Mouse (Mus musculus) megakaryocyte, adult 5-6 weeks (primary cell): Measurements from ENCODE around the gene Tspyl3. TPM values are rescaled to one million over a fixed set of nuclear protein-coding genes. Genes with fewer than 3 reads are reported as not detected.
A peak's percentile ranks its signal among the peaks of the same experiment; 100 is the strongest.
"Not testable (repeated sequence)": the region's sequence is repeated elsewhere in the genome, so short reads cannot be mapped to it uniquely, and the experiment has no call there.

ENCODE experiments used
- ATAC-seq: 2 replicates; pipeline ENCODE4 v1.8.0; 2016; ENCODE audit warnings: mild to moderate bottlenecking, inconsistent platforms; ENCODE audit not compliant: poor library complexity, severe bottlenecking
- total RNA-seq, 2 experiments: library from RNA; stranded (forward) in 1 of 2; stranded (reverse) in 1 of 2; fragments of 153-499, 151-499 nt in 1 of 2; fragments of 221-1000, 200-1000 nt in 1 of 2; gene quantifications; 2 replicates each; pipeline versions ENCODE4 v1.2.3 to v1.2.4; 2015 to 2017

The Tspyl3 gene
- total RNA-seq (2015) = 5.6 and 6.2 TPM in 2 replicates
- total RNA-seq (2017) = 4.0 and 6.5 TPM in 2 replicates

DNA sequence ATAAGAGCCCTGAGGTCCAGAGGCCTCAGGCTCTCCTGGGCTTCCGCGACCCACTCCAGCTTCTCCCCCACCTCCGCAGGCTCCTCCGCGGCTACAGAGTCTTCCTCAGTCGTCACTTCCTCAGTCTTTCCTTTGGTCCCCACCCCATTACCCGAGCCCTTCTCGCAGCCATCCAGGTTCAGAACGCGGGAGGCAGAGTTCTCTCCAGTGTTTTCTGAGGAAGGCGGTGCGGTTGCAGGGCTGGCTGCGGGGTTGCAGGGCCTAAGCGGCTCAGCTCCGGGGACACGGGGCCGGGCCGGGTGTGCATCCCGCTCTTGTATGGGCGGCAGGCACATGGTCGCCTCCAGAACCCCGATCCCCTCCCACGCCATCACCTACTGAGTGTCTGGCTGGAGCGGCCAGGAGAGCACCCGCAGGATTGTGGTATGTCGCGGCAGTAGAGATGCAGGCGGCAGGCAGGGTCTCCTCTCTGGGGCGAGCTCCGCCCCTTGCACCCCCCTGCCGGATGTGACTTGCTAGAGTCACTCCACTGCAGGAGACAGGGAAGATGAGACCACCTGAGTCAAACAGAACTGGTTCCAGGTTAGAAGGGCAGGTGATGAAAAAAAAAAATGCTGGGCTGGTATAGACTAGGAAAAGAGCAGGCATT is at the start of gene Tspyl3:
TSS of gene Tspyl3 (minus strand) at position 496 of the 649 bp plus-strand sequence.
- peak; percentile 83 for ATAC-seq

DNA sequence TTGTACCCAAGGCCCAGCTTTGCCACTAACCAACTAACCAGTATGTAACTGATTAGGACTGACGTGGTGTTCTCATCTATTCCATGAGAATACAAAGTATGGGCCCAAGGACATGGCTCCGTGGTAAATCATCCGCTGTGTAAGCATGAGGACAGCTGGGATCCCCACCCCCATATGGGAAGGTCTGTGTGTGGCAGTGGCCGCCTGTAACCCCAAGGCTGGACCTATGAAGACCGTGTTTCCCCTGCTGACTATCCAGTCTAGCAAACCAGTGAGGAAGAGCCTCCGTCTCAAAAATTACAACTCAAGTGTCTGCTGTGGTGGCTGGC is 49.6 kb upstream of the Tspyl3 start:
- no peak for ATAC-seq

DNA sequence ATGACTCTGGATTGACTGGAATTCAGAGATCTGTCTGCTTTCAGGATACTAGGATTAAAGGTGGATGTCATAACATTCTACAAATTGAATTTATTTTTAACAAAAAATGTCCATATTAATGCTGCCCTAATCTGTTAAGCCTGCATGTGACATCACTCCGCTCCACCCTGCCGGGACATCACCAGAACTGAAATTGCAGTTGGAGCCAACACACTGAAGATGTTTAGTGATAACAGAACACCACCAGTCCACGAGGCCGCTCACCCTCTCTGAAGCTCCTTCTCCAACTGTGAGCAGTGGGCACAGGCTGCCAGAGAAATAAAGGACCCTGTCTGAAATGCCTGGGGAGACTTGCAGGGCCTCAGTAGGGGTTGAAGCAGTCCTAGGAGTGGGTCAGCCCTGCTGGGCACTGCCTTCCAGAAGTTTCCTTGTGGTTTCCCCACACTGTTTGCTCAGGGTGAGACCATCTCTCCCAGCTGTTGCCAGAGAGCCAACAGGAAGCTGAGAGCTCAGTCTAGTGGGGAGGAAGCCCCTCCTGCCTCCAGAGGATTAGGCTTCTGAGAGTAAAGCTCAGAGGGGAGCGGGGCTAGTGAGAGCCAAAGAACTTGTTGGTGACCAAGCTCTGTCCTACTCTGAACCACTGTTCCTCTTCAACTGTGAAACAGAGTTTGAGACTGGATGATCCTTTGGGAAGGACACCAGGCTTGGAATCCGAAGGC is 49.1 kb upstream of the Tspyl3 start:
- ATAC-seq = not testable (repeated sequence)

DNA sequence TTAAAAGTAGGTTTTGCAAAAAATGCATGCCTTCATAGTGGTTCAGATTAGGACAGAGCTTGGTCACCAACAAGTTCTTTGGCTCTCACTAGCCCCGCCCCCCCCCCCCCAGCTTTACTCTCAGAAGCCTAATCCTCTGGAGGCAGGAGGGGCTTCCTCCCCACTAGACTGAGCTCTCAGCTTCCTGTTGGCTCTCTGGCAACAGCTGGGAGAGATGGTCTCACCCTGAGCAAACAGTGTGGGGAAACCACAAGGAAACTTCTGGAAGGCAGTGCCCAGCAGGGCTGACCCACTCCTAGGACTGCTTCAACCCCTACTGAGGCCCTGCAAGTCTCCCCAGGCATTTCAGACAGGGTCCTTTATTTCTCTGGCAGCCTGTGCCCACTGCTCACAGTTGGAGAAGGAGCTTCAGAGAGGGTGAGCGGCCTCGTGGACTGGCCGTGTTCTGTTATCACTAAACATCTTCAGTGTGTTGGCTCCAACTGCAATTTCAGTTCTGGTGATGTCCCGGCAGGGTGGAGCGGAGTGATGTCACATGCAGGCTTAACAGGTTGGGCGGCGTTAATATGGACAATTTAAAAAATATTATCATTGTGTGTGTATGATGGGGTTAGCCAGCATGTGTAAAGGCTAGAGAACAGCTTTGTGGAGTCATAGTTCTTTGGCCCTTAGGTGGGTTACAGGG is 45.1 kb upstream of the Tspyl3 start:
- ATAC-seq = peak; percentile 38

DNA sequence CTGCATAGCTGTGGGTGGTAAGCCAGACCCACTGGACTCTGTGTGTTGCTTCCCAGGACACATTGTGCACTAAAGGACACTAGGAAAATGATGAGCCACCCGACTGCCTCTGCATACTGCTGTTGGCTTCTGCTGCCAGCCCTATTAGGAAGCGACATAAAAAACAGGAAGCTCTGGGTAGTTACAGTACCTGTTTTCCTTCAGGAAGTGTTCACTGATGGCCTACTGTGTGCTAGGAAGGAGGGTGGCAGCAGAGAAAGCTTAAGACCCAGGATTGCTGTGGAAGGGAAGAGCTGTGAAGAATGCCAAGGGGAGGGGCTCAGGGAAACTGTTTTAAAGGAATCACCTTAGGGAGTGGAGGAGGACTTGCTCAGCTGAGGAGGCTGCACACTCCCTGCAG is 42.1 kb upstream of the Tspyl3 start:
- peak; percentile 61 for ATAC-seq

DNA sequence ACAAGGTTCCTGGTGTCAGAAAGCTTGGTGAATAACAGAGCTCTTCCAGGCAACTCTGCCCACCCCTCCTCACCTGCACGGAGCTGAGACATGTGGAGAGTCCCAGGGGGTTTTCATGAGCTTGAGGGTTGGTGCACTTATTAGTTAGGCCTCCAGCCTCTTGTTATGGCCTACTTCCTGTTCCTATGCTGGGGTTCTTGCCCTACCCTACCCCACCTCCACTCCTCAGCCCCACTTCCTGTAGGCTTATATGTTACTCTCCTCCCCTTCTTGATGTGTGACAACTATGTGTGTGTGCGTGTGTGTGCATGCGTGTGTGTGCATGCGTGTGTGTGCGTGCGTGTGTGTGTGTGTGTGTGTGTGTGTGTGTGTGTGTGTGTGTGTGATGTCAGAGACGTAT is 37.8 kb upstream of the Tspyl3 start:
- peak; percentile 67 for ATAC-seq

DNA sequence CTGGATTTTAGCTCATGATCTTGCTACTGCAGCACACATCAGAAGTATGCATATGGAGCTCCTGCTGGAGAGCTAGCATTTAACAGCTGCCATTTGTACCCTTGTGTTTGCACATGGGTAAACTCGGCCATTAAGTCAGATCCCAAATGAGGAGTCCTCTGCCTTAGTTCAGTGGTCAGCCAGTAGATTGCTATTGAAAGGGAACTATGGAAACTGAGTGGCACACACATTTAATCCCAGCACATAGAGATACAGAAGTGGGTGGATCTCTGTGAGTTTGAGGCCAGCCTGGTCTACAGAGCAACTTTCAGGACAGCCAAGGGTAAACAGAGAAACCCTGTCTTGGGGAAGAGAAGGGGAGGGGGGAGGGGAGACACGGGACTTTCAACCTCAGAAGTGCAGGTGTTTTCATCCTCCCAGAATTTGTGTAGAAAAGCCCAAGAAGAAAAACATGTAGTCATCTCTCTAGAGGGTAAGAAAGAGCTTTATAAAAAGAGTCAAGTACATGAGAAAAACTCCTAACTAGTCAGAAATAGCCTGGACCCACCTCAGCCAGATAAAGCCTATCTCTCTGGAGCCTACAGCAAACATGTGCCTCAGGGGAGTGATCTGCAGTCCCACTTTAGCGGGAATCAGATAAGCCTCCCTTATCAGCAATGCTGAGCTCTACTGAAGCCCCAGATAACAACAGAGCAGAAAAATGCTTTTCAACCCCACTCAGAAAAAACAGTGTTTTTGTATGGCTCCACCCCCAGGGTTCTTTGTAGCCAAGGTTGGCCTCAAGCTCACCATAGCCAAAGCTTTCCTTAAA is 34.8 kb upstream of the Tspyl3 start:
- peak; percentile 19; the same call in 1 of the 2 replicates for ATAC-seq

DNA sequence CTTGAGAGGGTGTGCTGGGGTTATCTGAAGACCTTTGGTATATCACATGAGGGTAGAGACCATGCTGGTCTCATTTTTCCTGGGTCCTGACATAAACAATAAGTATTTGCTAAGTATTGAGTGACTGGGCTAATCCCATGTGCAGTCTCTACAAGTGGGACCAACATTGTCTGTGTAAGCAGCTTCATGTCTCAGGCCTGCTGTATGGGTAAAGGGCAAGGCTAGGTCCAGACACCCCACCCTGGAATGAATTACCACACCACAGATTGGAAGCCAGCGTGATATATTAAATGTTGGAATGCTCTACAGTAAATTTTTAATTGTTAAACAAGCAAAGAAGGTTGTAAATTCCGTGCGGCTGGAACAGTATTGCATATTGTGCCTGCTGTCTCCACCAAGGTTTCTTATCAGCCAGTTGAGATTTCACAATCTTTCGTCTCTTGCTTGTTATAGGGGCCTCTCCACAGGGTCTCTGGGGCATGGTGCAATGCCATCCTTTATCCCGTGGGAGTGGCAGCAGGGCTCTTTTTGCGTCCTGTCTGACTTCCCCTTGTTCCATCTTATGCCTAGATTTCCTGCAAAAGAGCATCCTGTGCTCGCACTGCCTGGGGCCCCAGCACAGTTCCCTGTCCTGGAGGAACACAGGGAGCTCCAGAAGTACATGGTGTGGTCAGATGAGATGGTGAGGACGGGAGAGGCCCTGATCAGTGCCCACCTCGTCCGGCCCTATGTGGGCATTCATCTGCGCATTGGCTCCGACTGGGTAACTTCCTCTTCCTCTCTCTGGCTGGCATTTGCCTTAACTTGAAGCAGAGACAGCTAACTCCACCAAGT is 34.0 kb upstream of the Tspyl3 start:
- peak; percentile 86 for ATAC-seq

DNA sequence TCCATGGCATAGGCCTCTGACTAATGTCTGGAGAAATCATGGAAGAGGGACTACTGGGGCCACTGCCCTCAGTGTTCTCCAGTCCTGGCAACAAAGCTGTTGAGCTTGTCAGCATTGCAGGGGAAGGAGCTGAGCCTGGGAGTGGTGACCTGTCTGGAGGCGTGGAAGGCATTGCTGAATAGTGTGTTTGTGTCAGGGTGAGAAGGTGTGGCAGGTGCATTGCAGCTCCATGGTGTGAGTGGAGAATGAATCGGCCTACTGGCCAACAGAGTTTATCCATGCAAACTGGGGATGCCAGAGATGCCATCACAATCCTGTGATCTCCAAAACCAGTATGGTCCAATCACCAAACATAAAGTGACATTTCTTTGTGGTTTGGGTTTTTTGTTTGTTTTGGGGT is 31.4 kb upstream of the Tspyl3 start:
- no peak for ATAC-seq

DNA sequence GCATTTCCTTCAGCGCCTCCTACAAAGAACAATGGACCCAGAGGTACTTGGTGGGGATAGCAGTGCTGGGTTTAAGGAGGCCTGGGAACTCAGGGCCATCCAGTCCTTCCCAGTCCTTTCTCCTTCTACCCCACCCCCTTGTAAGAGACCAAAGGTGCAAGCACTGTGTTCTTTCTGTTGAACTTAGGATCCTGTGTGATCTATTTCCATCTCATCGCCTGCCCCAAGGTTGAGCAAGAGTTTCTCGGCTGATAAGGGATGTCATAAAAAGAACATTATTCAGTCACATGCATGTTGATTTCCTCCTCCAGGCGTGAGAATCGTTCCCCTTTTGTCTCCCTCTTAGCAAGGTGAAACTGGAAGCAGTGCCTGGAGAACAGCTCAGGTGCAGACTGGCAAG is 24.5 kb upstream of the Tspyl3 start:
- no peak for ATAC-seq

DNA sequence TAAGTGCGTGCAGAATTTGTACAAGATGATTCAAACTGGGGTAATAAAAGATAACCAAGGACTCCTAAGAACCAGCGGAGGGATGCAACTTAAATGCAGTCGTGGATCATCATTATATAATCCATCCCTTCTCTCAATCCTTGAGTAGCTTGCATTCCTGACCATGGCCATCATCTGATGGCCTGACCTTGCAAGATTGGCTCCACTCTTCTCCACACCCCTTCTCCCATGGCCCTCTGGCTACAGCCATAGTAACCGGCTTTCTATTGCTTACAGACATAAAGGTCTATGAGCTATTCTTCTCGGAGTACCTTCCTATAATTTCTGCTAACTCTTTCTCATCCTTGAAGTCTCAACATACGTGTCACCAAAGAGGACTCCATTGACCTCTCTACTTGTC is 16.9 kb upstream of the Tspyl3 start:
- ATAC-seq = no peak

DNA sequence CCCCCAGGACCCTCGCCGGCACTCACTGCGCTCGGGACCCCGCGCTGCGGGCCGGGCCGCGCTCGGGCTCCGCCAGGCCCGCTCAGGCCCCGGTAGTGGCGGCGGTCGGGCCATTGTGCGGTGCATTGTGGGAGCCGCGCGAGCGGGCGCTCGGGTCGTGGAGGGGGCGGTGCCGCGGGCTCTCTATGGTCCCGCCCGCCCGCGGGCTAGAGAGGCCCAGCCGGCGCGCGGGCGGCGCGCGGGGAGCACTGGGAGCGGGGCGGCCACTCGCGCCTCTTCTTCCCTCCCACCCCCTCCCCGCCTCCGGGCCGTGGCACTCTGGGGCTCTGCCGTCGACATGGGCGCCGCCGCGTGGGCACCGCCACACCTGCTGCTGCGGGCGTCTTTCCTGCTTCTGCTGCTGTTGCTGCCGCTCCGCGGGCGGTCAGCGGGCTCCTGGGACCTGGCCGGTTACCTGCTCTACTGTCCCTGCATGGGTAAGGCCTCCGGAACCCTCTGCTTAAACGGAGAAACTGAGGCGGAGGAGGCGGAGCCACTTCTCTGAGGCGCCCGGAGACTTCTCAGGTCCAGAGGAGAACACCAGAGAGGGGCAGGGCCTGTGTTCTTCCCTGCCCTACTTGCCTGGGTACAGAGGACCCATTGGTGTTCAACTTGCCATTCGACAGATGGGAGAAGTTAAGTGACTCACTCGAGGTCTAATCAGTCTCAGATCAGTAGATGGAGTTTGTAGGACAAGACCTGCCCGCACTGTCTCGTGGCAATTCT is 16.2 kb upstream of the Tspyl3 start, which contains the start of the genes Plagl2 and Pofut1:
TSS of gene Plagl2 (minus strand) at position 177 of the 765 bp plus-strand sequence.
TSS of gene Pofut1 (plus strand) at position 284 of the 765 bp plus-strand sequence.
- ATAC-seq = peak; percentile 87

DNA sequence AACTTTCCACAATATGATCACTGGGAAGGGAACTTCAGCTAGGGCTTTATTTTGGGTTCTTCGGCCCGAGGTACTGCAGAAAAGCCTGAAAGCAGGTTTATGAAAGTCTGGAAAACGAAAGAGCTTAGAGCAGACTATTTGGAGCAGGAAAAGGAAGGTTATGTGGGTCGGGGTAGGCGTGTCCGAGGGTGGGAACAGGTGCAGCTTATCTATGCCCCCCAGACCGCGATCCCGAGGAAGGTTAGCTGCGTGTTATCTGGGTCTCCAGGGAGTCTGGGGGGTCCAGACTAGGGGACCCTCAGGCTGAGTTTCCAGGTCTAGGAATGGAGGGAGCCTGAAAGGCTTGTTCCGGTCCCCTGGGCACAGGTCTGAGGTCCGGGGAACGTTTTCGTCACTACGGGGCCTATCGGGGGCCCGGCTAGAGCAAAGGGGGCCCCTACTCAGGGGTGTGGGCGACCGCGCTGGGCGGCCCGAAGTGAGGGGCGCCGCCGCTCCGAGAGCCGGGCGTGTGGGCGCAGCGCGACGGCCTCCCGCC is 15.5 kb upstream of the Tspyl3 start:
- ATAC-seq = 0 out of 2 replicates have a peak, but pooled peaks have one; percentile 10

DNA sequence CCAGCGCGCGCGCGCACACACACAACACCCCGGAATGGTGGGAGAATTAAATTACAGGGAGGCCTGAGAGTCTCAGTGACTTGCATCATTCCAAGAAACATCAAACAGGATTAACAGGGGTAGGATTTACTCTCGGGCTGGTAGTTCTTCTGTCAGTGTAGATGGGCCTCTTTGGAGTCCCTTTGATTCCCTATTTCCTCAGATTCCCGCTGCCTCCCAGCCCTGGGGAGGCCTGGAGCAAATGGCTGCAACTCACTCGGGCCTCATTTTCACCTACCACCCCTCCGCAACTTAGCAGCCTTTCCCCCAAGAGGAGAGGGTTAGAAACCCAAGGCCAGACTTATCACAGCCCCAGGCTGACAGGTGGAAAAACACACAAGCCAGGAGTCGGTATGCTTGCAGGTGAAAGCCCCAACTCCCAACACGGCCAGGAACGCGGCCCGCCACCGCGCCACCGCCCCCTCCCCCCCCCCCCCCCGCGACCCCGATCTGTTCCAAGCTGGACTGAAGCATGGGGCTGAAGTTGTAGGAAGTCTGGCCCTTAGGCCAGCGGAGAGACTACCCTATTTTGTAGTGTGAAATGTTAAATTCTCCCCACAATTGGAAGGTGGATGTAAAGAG is 14.7 kb upstream of the Tspyl3 start:
- no peak for ATAC-seq

DNA sequence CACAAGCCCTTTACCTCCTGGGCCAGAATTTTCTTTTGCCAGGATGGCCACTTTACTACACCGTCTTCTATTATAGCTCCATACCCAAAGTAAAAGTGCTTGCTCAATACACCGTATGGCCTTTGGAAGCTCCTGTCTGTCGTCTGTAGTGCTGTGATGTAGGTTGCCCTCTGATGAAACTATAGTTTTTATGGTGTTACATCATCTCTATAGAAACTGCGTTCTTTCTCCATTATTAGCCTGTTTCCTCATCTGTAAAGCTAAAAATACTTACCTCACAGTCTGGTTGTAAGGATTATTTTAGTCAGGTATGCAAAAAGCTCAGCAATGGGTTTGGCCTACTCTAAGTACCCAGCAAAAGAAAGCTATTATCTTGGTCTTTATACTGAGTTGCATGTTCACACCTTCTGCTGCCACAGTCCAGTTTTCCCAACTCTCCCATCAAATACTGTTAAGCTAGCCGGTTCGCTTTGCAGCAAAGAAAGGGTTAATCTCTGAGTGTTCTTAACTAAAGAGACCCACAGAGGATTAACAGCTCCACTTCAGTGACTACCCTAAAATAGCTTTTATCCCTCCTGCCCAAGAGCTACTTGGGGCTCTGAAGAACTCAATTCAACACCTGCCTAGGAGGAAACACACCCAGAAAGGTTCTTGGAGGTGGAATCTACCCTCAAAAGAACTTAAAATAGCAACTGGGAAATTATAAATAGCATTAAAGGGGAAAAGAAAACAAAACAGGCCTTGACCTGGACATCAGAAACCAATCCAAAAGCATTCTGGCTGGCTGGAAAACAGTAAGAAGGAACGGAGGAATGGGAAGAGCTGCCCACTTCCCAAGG is 14.0 kb upstream of the Tspyl3 start:
- peak; percentile 51 for ATAC-seq

DNA sequence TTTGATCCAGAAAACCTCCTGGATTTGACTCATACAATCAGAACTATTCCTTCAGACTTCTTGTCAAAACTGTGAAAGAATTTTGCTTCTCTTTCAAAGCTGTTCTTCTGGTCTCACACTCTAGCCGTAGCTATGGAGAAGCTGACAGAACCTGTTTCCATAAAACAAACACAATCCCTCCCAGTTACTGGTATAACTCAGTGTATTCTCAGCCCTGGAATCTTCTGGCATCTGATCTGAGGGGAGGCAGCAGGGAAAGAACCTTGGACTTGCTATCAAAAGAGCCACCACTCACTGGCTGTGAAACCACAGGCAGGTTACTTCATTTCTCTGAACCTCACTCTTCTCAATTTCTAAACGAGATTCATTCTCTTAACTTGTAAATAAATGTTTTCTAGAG is 13.2 kb upstream of the Tspyl3 start:
- ATAC-seq = no peak

DNA sequence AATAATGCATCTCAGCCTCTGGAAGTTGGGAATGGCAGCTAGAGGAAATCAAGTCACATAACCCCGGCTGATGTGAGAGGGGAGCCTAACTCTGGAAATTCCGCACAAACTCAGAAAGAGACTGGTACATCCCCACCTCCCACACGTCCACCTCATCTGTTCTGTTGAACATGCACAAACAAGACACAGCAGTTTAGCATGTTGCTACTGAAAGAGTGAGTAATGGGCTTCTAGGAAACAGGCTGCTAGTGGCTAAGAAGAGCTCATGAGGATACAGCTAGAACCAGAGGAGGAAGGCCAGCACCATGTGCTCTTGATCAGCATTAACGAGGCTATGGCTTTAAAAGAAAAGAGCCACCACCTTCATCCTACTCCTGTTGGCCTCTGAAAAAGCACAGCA is 12.7 kb upstream of the Tspyl3 start:
- no peak for ATAC-seq

DNA sequence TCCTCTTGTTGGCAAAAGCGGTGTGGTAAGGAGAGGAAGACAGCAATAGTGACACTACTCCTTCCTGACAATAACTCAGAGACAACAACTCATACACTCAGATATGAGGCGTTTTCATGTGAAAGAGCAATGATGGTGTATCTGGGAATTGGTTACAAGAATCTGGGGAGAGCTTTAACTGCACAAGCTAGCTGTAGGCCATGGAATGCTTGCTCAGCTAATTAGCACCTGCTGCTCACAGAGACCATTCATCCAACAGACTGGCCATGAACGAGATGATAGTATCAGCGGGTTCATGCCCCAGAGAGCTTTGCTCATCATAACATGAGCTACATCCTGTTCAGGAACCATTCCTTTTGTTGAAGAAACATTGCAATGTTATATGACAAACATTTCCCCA is 12.0 kb upstream of the Tspyl3 start:
- no peak for ATAC-seq
